Mouse (Mus musculus): ENCODE data around the gene Gabrb2.

DNA sequence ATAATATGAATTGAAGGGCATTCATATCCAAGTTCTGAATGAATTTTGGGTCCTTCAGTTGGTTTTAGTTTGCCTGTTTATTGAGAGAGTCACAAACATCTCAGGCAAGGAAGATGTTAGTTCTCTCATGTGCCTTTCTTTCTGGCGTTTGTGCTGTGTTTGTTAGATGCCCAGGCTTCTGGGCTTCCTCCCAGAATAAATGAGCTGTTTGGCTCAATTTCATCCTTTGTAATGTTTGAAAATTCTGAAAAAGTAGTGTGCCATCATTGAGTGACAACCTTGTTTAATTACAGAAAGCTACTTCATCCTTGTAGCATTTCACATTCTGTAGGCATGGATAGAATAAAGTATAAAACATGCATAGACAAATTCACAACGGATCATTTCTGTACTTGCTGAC, 85.9 kb downstream of the Gabrb2 start:
- TF ChIP-seq CTCF (conservative IDR thresholded peaks at IDR 0.05; ENCODE audit: low read length) (no peak), NANOG (IDR thresholded peaks at IDR 0.05; ENCODE audit: borderline replicate concordance, low read length) (no peak)
